Mouse (Mus musculus): ENCODE measurements around the gene Snx29.
"Not testable (repeated sequence)": the region's sequence is repeated elsewhere in the genome, so short reads cannot be mapped to it uniquely, and the experiment has no call there.

The Snx29 gene

DNA sequence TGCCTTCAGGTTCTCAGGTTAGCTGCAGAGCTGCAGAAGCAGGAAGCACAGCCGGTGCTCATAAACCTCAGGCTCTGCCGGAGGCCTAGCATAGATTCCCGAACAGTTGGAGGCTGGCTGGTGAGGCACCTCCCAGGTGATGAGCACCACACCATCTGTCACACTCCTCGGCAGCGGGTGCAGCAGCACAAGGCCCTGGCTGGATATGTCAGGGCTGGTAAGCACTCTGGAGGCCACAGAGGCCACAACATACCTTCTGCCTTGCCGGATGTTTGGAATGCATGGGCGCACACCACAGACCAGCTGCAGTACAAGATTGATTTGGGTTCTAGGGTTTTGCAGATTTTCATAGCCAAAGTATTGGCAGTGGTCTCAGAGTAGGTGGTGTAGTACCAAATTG lies 172.2 kb downstream of the Snx29 start:
- no peak for DNase-seq (ENCODE audit: low read depth, low spot score)

DNA sequence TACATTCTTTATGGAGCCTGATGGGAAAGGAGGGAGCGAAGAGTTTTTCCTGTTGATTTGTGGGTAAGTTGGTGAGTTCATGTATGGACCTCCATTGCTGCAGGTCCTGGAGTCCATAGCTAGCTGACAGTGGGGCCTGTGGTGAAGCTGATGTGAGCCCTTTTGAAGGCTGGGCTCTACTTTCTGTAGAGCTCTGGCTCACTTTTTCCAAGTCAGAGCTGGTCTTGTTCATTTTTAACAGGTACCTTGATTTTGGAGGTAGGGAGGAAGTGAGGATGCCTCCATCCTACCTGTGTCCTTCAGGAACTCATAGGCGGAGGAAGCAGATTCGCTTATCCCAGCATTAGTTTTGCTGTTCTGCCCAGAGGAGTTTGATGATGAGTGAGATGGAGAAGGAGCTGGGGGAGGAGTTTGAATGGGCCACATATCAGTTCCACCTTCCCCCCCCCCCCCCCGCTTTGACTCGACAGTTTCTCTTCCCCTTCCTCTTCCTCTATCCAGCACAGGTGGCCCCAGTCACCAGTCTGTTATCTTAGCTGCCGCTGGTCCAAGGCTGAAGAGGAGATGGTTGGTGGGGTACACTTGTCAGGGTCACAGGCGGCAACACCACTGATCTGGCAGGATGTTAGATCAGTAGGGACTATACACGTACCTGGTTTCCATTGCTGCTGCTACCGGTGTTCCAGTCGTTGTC lies 173.4 kb downstream of the Snx29 start:
- no peak for DNase-seq (ENCODE audit: low read depth, low spot score)

DNA sequence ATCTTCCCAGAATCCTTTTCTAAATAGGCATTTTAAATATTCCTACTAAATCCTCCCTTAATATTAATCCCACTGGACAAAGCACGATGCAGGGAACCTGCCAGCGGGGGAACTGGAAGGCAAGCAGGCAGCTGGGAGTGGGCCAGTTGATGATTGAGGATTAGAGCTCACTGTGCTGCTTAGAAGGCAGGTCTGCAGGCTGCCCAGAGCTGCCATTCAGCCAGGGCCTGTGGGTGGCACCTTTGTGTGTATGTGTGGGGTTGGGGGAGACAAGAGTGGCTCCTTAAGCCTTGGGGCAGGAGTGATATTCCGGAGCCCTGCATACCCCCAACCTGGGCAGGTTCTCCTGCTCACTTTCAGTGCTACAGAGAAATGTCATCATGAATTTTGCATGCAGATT lies 174.0 kb downstream of the Snx29 start:
- DNase-seq (ENCODE audit: low read depth, low spot score) = no peak

DNA sequence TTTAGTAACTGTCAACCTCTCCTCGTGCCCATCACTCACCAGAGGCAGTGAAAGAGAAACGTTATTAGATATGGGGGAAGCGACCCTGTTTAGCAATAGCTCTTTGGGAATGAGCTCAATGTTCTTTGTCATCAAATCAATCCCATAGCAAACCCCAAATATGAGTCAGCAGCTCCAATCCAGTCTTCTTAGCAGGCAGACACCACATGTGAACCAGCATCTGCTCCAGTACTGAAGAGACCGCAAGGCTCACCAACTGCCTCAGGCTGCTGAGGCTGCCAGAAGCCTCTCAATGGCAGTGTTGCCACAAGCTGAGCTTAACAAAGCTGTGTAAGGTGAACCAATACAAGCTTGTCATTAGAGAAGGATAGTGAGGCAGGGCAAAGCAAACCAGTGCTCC lies 177.4 kb downstream of the Snx29 start:
- DNase-seq (ENCODE audit: low read depth, low spot score) = no peak

DNA sequence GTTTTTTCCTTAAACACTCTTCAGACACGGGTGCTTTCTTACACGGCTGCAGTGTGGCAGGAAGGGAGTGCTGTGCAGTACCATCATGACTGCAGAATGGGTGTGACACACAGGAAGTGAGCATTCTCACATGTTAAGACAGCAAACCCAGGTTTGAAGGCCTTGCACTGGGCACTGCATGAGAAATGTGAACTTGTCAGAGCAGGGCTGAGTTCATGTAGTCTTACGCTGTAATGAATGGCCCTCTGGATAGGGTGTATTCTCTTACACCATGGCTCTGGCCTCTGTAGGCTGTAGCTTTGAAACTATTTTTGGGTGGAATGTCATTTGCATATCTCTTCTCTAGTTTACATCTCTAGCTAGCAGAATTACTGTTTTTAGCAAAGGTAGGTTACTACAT lies 178.4 kb downstream of the Snx29 start:
- DNase-seq (ENCODE audit: low read depth, low spot score) = no peak

DNA sequence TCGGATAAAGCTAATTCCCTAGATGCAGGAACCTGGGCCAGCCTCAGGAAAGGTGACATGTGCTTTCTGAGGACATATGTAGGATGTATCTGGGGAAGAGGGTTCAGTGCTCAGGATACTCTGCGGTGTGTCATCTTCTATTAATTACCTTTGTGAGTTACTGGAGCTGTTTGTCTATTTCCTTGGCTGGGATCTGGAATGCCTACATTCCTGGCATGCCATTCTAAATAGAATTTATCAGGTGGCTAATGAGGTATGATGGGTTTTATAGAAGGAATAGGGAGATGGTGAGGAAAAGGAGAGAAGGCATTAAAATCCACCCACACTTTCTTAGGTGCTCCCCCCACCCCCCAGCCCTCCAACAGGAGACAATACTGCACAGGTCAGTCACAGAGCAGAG lies 178.9 kb downstream of the Snx29 start:
- DNase-seq (ENCODE audit: low read depth, low spot score) = no peak

DNA sequence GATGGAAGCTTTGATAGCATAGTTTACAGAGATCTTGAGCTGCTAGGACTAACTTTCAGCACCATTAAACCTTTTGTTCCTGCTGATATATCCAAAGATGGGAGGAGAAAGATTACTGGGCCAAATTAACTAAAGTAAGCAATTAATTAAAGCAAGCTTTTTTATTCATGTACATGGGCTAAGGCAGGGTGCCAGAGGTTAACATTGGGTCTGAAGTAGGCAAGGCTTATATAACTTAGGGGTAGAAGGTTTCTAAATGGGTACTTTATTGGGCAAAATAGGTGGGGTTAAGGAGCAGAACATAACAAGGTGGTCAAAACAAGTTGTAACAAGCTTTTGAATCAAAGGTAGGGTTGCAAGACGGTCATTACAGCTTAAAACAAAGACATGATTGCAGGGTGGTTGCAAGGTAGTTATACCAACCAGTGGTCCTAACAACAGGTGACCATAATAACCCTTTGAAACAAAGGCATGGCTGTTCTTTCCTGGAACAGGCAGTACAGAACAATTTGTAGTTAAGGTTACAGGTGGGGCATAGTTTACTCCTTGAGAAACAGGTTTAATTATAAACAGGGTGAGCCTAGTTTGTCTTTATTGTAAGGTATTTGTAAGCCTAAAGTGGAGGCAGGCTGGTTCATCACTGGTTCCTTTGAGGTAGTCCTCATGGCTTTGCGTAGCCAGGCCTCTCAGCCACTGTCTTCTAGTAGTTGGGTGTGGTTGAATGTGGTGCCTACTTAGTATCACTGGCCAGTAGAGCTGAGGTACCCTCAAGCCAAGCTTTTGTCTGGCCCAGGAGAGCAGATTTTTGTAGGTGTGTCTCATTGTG lies 182.2 kb downstream of the Snx29 start:
- no peak for DNase-seq (ENCODE audit: low read depth, low spot score)

DNA sequence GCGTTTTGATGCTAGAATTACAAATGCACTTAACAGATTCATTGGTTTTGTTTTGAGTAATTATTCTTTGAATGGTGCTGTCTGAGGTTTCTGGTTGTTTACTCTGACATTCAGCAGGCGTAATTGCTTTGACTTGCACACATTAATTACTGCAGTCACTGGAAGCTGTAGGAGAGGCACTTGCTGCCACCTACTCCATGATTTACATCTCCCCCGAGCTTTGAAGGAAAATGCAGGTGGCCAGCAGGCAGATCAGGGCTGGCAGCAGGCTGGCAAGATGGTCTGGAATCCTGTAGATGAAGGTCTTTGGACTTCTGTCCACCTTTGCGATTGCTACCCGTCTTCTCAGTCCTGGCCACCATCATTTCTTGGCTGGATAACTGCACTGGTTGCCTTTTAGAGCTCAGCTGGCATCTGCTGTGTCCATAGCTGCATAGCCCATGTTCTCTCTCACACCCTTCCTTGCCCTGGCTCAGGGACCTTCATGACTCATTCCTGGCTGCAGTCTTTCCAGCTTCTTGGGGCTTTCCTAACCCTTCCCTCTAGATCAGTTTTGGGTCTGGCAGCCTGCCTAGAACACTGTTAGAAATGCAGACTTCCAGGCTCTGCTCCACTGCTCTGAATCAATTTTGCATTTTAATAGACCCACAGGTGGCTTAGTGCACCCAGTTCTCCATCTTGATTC lies 182.9 kb downstream of the Snx29 start:
- no peak for DNase-seq (ENCODE audit: low read depth, low spot score)

DNA sequence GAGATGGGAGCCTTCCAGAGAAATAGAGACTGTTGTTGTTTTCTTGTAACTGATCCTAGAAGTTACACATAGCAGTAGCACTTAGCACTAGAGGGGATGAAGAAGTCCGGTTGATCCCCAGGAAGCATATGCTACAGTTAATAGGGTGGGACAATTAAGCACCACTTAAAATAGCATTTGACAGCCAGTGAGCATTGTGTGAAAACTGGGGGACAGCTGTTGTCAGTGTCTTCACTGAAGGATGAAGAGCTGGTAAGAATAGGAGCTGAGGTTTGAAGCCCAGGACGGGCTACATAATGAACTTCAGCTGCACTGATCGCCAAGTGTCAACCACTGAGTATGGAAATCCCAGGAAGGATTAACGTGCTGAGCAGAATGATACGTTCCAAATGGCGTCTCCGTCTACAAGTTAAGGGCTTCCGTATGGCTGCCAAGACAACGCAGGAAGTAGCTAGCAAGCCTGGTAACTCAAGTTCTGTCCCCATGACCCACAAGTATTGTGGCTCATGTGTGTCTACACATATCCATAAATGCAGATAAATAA lies 184.6 kb downstream of the Snx29 start:
- DNase-seq (ENCODE audit: low read depth, low spot score) = no peak

DNA sequence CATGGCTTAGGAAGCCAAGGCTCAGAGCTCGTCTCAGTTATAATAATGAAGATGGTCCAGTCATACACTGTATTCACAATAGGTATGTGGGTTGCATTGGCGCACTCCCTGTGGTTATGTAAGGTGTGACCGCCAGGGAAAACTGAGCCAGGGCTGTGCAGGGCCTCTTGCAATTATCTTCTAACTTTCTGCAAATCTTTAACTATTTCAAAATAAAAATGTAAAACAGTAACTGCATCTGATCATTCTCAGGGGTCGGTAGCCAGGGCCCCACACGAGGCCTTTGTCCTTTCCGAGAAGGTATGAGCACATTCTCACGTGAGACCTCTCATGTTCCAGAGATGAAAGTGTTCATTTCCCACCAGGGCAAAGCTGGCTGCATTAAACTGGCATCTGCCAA lies 185.6 kb downstream of the Snx29 start:
- no peak for DNase-seq (ENCODE audit: low read depth, low spot score)

DNA sequence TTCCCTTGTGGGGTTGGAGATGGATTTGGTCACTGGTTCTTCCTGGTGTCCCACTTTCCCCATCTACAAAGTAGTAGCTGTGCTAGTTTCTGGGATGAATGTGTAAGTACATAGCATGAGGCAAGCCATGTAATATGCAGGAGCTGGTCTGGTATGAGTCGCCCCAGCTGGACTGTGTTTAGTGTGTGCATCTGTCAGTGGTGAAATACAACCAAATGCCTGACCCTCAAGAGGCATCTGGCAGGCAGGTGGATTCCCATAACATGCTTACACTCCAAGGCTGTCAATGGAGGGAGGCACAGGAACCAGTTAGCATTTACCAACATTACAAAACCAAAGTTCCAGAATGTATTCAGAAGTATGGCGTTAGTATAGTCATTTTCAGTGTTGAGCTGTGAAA lies 187.7 kb downstream of the Snx29 start:
- no peak for DNase-seq (ENCODE audit: low read depth, low spot score)

DNA sequence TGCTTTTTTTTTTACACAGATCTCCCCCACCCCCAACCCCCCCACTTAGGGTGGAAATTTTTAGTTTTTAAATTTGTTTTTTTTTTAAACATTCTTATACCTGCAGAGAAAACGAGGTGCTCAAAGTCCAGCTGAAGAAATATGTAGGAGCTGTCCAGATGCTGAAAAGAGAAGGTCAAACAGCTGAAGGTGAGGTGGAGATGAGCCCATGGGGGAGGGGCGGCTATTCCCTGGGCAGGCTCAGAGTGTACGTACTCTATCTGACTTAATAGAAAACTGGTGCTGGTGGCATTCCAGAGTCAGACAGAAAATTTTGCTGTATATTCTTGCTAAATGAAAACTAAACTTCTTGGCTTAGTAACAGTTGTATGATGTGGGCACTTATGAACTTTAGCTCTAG lies 188.1 kb downstream of the Snx29 start:
- peak; percentile 52 for DNase-seq (ENCODE audit: low read depth, low spot score)

DNA sequence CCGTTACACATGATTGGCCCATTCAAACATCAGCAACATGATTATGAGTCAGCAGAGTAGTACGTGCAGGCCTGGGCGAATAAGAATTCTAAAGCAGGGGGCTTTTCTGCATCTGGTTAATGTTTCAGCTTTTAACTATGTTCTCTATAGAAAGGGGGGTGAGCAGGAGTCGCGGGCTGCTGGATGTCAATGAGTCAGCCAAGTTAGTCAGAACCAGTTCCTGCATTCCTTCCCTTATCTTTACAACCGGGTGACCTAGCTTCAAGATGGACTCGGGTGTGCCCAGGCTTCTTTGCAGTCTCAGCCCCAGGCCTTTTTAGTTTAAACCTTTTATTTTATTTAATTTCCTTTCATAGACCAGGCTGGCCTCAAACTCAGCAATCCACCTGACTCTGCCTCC lies 189.0 kb downstream of the Snx29 start:
- DNase-seq (ENCODE audit: low read depth, low spot score) = not testable (repeated sequence)

DNA sequence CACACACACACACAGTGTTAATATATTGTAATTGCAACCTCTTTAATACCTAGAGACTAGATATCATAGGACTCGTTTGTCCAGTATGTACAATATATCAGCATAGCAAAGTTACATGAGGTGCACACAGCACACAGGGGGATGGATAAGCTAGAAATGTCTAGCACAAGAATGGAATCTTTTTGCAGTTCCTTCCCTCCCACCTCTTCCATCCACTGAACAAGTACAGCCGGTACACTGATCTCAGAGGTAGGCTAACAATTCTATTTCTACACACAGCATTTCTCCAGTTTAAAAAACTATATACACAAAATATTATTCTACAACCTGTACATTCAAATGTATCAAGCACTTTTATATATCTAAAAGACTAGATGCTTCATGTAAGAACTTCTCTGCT lies 194.0 kb downstream of the Snx29 start:
- DNase-seq (ENCODE audit: low read depth, low spot score) = no peak

DNA sequence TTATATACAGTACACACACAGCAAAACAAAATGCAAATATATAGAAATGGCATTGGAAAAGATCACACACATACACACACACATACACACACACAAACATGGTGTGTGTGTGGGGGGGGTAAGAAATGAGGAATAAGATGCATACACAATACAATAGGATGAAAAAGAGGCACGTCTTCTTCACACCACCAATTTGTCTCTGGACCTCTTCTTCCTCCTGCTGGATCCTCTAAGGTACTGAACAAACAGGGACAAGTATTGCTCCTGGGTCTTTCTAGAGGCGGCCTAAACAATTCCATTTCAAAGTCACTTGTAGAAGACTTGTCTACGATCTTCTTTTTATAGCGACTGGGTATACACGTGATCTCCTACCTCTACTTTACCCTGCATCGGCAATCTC lies 194.7 kb downstream of the Snx29 start:
- DNase-seq (ENCODE audit: low read depth, low spot score) = no peak

DNA sequence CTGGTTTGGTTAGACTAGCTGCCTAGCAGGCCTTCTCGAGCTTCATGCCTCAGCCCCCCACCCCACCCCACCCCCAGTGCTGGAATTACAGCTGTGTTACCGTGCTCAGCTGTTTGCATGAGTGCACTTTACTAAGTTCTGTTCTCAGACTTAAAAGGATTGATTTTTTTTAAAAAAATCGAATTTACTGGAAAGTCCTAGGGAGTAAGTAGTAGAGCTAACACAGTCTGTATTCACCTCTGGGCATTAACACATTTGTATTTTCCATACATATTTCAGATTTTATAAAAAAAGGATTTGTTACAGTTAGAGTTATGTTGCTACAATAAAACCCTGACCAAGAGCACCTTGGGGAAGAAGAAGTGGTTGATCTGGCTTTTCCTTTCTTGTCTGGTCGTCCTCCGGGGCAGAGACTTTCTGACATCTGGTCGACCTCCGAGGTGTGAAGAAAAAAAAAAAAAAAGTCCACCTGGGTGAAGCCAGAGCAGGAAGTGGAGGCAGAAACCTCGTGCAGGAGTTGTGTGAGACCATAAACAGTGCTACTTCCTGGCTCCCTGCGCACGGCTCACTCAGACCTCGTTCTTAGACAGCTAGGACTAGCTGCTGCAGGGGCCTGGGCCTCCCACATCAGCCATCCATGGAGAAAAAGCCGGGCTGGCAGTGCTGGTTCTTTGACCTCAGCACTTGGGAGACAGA lies 196.2 kb downstream of the Snx29 start:
- DNase-seq (ENCODE audit: low read depth, low spot score) = no peak

DNA sequence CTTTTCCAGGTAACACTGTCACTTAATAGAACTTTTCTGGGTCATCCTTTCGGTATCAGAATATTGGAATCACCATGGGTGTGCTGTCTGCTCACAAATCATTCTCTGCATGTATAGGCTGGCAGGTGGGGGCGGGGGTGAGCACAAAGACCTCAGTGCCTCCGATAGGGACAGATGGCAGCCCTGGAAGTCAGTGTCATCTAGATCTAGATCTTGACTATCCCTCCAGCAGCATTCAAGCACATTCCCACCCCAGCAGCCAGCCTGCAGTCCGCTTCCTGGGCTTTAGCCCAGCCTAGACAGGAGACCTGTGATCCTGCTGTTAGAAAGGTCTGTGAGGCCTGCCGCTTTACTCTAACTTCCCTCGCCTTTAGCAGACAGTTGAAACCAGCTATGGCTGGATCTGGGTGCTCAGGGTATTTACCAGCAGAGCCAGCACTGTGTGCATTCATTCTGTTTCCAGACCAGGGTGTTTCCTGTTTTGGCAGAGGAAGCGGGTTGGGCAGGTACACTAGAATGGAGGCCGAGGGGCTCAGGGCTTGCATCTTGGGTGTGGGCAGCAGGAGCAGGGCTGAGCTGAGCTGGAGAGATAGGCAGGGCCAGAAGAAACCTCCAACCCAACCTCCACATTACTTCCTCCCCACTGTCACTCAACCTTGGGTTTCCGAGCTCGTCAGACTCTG lies 203.5 kb downstream of the Snx29 start:
- no peak for DNase-seq (ENCODE audit: low read depth, low spot score)

DNA sequence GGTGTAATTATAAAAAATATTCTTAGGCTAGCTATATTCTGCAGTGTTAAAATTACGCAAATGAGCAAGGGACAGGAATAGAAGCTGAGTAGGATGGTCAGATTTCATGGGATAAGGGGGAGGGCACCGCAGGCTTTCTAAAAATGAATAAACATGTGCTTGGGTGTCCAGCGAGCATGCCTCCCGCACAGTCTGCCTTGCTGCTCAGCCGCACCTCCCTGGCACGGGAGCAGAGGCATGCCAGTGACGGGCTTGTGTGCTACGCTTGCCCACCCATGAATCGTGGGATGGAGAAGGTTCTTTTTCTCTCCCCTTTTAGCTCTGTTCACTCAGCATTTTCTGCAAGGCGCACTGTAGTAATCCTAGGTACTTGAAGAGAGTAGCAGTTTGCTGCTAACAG lies 204.3 kb downstream of the Snx29 start:
- no peak for DNase-seq (ENCODE audit: low read depth, low spot score)

DNA sequence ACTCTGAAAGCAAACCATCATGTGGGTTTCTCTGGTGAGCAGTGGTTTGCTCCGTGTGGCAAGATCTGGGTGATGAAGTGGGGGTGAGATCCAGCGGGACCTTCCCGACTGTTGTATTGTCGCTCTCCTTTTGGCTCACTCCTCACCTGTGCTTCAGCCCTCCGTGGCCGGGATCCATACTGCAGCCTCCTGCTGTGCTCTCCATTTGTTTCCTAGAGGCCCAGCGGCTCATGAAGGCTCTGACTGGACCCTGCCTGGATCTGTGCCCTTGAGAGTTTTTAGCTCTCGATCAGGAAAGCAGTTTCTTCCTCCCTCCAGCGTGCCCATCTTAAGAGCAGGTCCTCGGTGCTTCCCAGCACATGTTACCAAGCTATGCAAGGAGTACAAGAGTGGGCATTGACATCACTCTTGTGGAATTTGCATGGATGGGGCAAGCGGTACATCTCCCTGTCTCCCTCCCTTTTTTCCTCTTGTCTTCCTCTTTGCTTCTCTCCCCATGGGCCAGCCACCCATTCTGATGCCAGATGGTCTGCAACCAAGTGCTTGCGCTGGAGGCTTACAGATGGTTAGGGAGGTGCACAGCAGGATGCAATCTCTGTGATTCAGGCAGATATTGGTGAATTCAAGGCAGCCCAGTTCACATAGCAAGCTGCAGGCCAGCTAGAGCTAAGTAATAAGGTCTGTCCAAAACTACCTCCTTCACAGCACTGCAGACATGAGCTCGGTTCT lies 207.9 kb downstream of the Snx29 start:
- DNase-seq (ENCODE audit: low read depth, low spot score) = no peak

DNA sequence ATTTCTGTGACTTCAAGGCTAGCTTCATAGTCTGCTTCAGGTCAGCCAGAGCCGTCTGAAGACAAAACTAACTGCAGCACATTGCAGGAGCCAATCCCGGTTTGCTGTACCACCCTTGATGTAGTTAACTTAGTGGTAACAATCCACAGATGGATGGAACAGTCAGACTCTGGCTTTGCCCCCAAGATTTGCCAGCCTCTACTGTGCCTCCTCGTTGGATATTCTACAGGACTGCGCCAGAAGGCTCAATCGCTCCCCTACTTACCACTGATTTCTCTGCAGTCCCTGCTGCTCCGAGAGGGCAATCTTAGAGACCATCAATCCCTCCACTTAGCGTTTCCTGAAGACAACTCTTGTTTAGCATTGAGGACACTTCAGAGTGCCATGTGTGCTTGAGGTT lies 208.7 kb downstream of the Snx29 start:
- no peak for DNase-seq (ENCODE audit: low read depth, low spot score)

DNA sequence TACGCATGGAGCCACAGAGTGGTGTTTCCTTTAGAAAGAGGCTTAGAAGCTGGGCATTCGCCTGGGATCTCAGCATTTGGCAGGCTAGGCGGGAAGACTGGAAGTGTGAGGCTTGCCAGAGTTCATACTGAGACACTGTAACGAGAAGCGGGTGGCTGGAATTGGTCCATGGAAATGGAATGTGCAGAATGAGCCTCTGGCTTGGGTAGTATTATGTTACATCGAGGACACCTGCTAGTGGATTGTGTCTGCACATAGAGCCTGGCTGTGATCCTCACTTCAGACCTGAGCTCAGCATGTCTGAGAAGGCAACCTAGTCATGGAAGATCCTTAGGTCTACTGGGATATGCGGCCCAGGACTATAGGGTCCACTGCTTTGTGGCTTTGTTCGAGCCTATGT lies 209.9 kb downstream of the Snx29 start:
- peak; percentile 43 for DNase-seq (ENCODE audit: low read depth, low spot score)
